Mouse (Mus musculus): Measurements from ENCODE around the gene Tmtc3.

DNA sequence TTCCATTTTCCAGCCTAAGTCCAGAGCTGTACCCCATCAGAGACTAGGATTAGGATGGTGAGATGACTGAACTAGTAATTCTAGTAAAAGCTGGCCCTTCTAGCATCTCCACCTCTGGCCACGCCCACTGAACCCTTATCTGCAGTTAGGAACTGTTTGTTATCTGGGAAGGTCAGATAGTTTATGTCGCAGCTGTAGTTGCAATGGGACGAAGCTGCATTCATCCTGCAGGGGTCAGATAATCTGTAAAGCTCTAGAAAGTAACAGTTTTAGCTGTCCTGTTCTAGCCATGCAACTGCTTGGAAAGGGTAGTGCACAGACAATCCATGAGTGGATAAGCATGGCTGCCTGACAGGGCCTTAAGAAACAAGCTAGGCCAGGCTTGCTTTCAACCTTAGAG is 11.2 kb upstream of the Tmtc3 start:
- TF ChIP-seq CTCF (IDR thresholded peaks at IDR 0.05; ENCODE audit: control insufficient read depth, insufficient read depth, low read length): no peak
- no peak for TF ChIP-seq POLR2A (IDR thresholded peaks at IDR 0.05; ENCODE audit: borderline replicate concordance, control insufficient read depth, low read depth, low read length)
